Mouse (Mus musculus): Measurements from ENCODE around the gene Tubgcp6. TPM values are rescaled to one million over a fixed set of nuclear protein-coding genes. Genes with fewer than 3 reads are reported as not detected.

Tubgcp6 gene
- polyA plus RNA-seq, 1 experiment, result 21.1 TPM

DNA sequence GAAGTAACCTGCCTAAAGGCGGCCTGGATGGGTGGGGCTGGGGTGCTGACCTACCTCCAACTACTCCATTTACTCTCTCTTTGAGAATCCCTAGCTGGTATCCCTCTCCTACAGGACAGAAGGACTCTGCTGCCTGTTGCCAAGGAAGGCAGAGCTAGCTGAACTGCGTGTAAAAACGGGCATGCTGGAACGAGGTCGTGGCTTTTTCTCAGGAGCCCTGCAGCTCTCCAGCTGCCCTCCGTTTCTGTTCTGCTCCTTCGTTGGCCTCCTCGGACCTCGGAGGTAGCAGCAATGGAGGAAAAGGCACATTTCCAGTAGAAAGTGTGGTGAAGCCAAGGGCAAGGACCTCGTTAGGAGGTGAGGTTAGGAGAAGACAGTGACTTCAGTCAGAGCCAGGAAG lies 46.0 kb upstream of the Tubgcp6 start:
- Histone ChIP-seq H3K36me3 (ENCODE audit: control insufficient read depth, insufficient read depth, low read length, poor library complexity, severe bottlenecking) (peaks cover 29% of the 10 kb centered on the region), H3K9me3 (replicated peaks; ENCODE audit: control insufficient read depth, insufficient read depth, low read length, poor library complexity, severe bottlenecking) (no peaks in the 10 kb centered on the region), H3K4me3 (ENCODE audit: low read depth, low read length) (no peak overlapping the region), H3K9ac (ENCODE audit: low read depth, poor library complexity, severe bottlenecking) (no peak overlapping the region), H3K4me1 (ENCODE audit: control insufficient read depth, insufficient read depth, low read length) (peaks cover 8% of the 10 kb centered on the region), H3K27me3 (ENCODE audit: control insufficient read depth, insufficient read depth, low read length, poor library complexity, severe bottlenecking) (no peaks in the 10 kb centered on the region), H3K27ac (ENCODE audit: insufficient read depth, low read length) (no peak overlapping the region)
- no peak for TF ChIP-seq EP300 (IDR thresholded peaks at IDR 0.05; ENCODE audit: insufficient read depth, low read depth, low read length)

DNA sequence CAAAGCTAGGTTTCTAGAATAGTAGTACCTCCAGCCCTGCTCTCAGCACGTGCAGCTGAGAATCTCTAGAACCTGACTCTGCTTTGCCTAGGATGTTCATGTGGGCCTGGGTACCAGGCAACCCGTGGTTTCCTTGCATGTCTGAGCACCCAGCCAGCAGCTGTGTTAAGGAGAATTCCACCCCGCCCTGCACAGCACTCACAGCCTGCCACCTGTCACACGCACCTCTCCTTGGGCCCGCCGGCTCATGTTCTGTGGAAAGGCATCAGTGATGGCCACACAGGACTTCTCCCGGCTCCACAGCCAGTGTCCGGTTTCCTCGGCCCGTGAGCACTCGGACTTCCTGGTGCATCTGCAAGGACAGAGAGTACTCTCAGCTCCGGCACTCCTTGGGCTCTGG lies 42.6 kb upstream of the Tubgcp6 start:
- Histone ChIP-seq H3K27me3 (ENCODE audit: control insufficient read depth, insufficient read depth, low read length, poor library complexity, severe bottlenecking) (no peaks in the 10 kb centered on the region), H3K9ac (ENCODE audit: low read depth, poor library complexity, severe bottlenecking) (no peak overlapping the region), H3K9me3 (replicated peaks; ENCODE audit: control insufficient read depth, insufficient read depth, low read length, poor library complexity, severe bottlenecking) (no peaks in the 10 kb centered on the region), H3K4me1 (ENCODE audit: control insufficient read depth, insufficient read depth, low read length) (peaks cover 10% of the 10 kb centered on the region), H3K27ac (ENCODE audit: insufficient read depth, low read length) (no peak overlapping the region), H3K4me3 (ENCODE audit: low read depth, low read length) (no peak overlapping the region), H3K36me3 (ENCODE audit: control insufficient read depth, insufficient read depth, low read length, poor library complexity, severe bottlenecking) (peaks cover 54% of the 10 kb centered on the region)
- TF ChIP-seq POLR2A (IDR thresholded peaks at IDR 0.05; ENCODE audit: insufficient read depth, low read length) (no peak), CTCF (IDR thresholded peaks at IDR 0.05; ENCODE audit: low read depth, low read length) (no peak), EP300 (IDR thresholded peaks at IDR 0.05; ENCODE audit: insufficient read depth, low read depth, low read length) (no peak)

DNA sequence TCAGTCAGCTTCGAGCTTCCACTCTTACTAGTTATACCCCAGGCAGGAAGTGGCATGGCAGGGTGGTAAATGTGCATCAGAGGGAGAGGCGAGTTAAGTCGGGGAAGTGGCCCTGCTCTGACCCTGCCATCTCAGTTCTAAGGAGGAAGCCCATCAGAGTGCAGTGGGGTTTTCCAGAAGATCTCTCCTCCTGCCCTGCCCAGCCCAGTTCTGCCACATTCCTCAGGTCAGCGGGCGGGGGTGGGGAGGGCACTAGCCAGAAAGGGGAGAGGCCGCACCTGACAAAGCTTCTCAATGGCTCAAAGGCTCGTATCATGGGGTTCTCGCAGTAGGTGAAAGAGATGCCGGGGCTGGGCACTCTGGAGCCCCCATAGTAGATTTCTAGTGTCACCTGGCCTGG lies 38.5 kb upstream of the Tubgcp6 start:
- Histone ChIP-seq H3K9me3 (replicated peaks; ENCODE audit: control insufficient read depth, insufficient read depth, low read length, poor library complexity, severe bottlenecking) (no peaks in the 10 kb centered on the region), H3K27ac (ENCODE audit: insufficient read depth, low read length) (no peak overlapping the region), H3K4me1 (ENCODE audit: control insufficient read depth, insufficient read depth, low read length) (peaks cover 3% of the 10 kb centered on the region), H3K9ac (ENCODE audit: low read depth, poor library complexity, severe bottlenecking) (no peak overlapping the region), H3K36me3 (ENCODE audit: control insufficient read depth, insufficient read depth, low read length, poor library complexity, severe bottlenecking) (peaks cover 69% of the 10 kb centered on the region), H3K4me3 (ENCODE audit: low read depth, low read length) (no peak overlapping the region), H3K27me3 (ENCODE audit: control insufficient read depth, insufficient read depth, low read length, poor library complexity, severe bottlenecking) (no peaks in the 10 kb centered on the region)
- TF ChIP-seq CTCF (IDR thresholded peaks at IDR 0.05; ENCODE audit: low read depth, low read length), result no peak
- no peak for TF ChIP-seq POLR2A (IDR thresholded peaks at IDR 0.05; ENCODE audit: insufficient read depth, low read length)
- TF ChIP-seq EP300 (IDR thresholded peaks at IDR 0.05; ENCODE audit: insufficient read depth, low read depth, low read length), result no peak

DNA sequence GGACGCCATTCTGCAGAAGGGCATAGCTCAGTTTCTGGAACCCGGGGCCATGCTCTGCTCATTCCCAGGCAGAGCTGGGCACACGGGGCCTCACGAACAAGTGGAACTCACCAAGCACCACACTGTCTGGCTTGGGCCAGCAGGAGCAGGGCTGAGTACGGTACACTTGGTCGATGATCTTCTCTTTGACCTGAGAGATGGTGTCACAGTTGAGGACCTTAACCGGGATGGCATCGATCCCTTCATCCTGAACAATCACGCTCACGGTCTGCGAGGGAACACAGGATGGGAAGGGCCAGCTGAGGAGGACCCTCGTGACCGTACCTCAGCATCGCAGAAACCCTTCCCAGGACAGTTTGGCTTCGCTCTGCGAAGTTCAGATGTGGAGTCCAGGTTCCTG lies 35.6 kb upstream of the Tubgcp6 start:
- H3K4me3 ChIP-seq (ENCODE audit: low read depth, low read length), result no peak overlapping the region
- no peaks in the 10 kb centered on the region for H3K27me3 ChIP-seq (ENCODE audit: control insufficient read depth, insufficient read depth, low read length, poor library complexity, severe bottlenecking)
- H3K27ac ChIP-seq (ENCODE audit: insufficient read depth, low read length), result no peak overlapping the region
- no peaks in the 10 kb centered on the region for H3K9me3 ChIP-seq (replicated peaks; ENCODE audit: control insufficient read depth, insufficient read depth, low read length, poor library complexity, severe bottlenecking)
- H3K4me1 ChIP-seq (ENCODE audit: control insufficient read depth, insufficient read depth, low read length), result peaks cover 3% of the 10 kb centered on the region
- TF ChIP-seq EP300 (IDR thresholded peaks at IDR 0.05; ENCODE audit: insufficient read depth, low read depth, low read length), result no peak
- no peak for TF ChIP-seq POLR2A (IDR thresholded peaks at IDR 0.05; ENCODE audit: insufficient read depth, low read length)
- TF ChIP-seq CTCF (IDR thresholded peaks at IDR 0.05; ENCODE audit: low read depth, low read length), result no peak
- H3K9ac ChIP-seq (ENCODE audit: low read depth, poor library complexity, severe bottlenecking), result no peak overlapping the region
- H3K36me3 ChIP-seq (ENCODE audit: control insufficient read depth, insufficient read depth, low read length, poor library complexity, severe bottlenecking), result peaks cover 61% of the 10 kb centered on the region

DNA sequence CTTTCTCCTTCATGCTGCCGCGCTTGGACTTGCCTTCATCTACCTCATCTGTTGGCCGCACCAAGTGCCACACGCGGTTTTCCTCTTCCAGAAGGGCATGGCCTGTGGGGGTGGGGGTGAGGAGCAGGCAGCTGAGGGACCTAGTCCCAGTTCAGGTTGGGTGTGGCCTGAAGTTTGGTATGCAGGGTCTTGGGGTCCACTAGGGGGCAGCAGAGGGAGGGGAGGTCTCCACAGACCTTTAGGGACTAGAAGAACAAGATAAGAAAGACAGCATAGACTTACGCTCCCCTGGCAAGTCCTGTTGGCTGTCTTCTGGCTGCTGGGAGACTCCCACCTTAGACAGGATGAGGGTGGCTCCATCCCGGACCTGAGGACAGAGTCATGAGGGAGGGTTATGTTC lies 35.0 kb upstream of the Tubgcp6 start:
- Histone ChIP-seq H3K27ac (ENCODE audit: insufficient read depth, low read length) (no peak overlapping the region), H3K9me3 (replicated peaks; ENCODE audit: control insufficient read depth, insufficient read depth, low read length, poor library complexity, severe bottlenecking) (no peaks in the 10 kb centered on the region), H3K36me3 (ENCODE audit: control insufficient read depth, insufficient read depth, low read length, poor library complexity, severe bottlenecking) (peaks cover 60% of the 10 kb centered on the region), H3K4me3 (ENCODE audit: low read depth, low read length) (no peak overlapping the region), H3K4me1 (ENCODE audit: control insufficient read depth, insufficient read depth, low read length) (peaks cover 3% of the 10 kb centered on the region), H3K9ac (ENCODE audit: low read depth, poor library complexity, severe bottlenecking) (no peak overlapping the region), H3K27me3 (ENCODE audit: control insufficient read depth, insufficient read depth, low read length, poor library complexity, severe bottlenecking) (no peaks in the 10 kb centered on the region)
- TF ChIP-seq EP300 (IDR thresholded peaks at IDR 0.05; ENCODE audit: insufficient read depth, low read depth, low read length), result peak; percentile 12; the same call in 1 of the 2 replicates
- peak; percentile 93 for TF ChIP-seq CTCF (IDR thresholded peaks at IDR 0.05; ENCODE audit: low read depth, low read length)
- no peak for TF ChIP-seq POLR2A (IDR thresholded peaks at IDR 0.05; ENCODE audit: insufficient read depth, low read length)

DNA sequence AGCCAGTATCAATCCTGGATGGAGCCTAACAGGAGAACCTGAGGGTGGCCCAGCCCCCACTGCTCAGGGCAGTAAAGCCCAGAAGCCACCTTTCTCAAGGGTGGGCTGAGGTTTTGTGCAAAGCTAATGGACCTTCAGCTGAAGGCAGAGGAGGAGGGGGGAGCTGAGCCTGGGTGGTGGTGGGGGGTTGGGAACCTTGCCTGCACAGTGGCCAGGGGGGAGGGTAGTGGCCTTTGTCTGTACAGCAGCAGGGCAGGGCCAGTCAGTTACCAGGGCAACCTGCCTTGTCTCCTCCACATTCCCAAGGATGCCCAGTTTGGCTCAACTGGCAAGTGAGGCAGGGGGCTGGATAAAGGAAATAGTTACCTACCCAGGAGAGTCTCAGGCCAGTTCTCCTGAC lies 29.4 kb upstream of the Tubgcp6 start:
- Histone ChIP-seq H3K4me3 (ENCODE audit: low read depth, low read length) (no peak overlapping the region), H3K27ac (ENCODE audit: insufficient read depth, low read length) (no peak overlapping the region)
- TF ChIP-seq EP300 (IDR thresholded peaks at IDR 0.05; ENCODE audit: insufficient read depth, low read depth, low read length) (no peak), CTCF (IDR thresholded peaks at IDR 0.05; ENCODE audit: low read depth, low read length) (no peak), POLR2A (IDR thresholded peaks at IDR 0.05; ENCODE audit: insufficient read depth, low read length) (no peak)

More for the DNA sequence above, 29.4 kb upstream of the Tubgcp6 start:
- Histone ChIP-seq H3K27me3 (ENCODE audit: control insufficient read depth, insufficient read depth, low read length, poor library complexity, severe bottlenecking) (no peaks in the 10 kb centered on the region), H3K9me3 (replicated peaks; ENCODE audit: control insufficient read depth, insufficient read depth, low read length, poor library complexity, severe bottlenecking) (no peaks in the 10 kb centered on the region), H3K36me3 (ENCODE audit: control insufficient read depth, insufficient read depth, low read length, poor library complexity, severe bottlenecking) (peaks cover 24% of the 10 kb centered on the region), H3K4me1 (ENCODE audit: control insufficient read depth, insufficient read depth, low read length) (peaks cover 2% of the 10 kb centered on the region), H3K9ac (ENCODE audit: low read depth, poor library complexity, severe bottlenecking) (no peak overlapping the region)

All from ES-Bruce4 (cell line).